Mouse (Mus musculus) right cerebral cortex, postnatal 10 days (tissue): ENCODE measurements around the gene Hexim2.
A peak's percentile ranks its signal among the peaks of the same experiment; 100 is the strongest.

Experiments
- DNase-seq, 2 experiments: peaks; one replicate each; pipeline ENCODE4 v3.0.0; 2021; ENCODE audit warnings: low spot score in 2 of 2

The Hexim2 gene

DNA sequence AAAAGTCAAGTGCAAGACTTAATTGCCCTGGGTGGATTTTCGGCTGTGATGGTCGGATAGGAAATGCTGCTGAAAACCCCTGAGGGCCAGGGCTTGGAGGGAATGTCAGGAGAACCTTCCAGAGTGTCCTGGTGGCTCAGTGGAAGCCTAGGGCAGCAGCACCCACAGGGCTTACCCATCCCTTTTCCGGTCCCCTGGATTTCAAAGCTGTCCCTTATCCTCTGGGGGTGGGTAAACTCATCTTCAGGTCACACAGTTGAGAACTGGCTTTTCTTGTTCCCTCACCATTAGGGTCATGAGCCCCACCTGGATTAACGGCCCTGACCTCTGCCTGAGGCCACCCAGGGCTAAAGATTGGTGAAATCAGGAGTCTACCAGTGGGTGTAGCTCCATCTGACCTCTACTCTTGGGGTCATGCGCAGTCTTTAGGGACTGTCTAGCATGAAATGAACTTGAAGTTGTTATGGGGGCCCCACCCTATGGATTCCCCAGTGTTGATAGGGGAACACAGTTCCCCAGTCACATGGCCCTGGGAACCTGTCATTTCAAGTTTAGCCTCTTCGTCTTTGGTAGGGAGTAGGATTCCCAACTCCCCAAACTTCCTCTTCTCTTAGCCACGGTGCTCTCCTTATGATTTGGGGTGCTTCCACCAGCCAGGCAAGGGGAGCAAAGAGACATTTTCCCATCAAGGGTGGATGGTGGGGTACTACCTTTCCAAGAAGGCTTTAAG is 41.0 kb downstream of the Hexim2 start:
- peak; percentile 29 to 33 for DNase-seq

DNA sequence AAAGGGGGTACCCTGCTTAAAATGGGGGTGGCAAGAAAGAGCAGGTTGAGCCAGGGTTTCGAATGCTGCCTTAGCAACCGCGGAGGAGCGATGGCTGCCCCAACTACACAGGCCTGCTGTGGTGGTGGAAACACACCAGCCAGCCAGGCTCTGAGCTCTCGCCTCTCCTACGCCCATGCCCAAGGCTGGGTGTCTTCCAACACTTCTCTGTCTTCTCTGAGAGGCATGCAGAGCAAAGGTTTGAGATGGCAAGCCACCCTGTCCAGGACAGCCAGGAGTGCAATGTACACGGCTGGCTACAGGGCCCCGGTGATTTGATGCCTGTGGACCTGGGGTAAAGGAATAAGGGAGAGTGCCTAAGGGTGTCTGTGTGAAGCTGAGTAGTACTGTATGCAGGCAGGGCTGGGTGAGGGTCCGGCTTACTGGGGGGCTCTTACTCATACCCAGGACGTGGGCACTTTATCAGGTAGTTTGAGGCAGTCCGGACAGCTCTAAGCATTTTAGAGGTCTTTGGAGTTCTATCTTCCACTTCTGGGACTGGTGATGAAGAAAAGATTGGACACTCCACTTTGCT is 41.6 kb downstream of the Hexim2 start:
- peak; percentile 37 for DNase-seq

DNA sequence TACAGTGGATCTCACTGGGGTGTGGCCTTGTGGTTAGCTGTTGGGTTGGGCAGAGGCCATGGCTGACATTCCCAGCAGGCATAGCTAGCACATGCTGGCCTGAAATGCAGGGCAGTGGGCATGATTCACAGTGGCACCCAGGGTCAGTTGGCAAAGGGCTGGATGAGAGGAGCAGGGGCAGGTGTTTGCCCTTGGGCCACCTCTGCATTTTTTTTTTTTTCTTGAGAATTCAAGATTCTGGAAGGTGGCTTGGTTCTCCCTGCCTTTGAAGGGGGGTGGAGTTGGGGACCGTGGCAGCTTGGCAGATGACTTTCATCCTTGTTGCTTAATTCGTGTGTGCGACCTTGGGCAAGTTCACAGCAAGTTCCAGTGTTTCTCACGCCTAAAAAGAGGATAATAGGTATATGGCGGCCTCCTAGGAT is 42.2 kb downstream of the Hexim2 start:
- DNase-seq: peak in 1 of 2 experiments; percentile 32

DNA sequence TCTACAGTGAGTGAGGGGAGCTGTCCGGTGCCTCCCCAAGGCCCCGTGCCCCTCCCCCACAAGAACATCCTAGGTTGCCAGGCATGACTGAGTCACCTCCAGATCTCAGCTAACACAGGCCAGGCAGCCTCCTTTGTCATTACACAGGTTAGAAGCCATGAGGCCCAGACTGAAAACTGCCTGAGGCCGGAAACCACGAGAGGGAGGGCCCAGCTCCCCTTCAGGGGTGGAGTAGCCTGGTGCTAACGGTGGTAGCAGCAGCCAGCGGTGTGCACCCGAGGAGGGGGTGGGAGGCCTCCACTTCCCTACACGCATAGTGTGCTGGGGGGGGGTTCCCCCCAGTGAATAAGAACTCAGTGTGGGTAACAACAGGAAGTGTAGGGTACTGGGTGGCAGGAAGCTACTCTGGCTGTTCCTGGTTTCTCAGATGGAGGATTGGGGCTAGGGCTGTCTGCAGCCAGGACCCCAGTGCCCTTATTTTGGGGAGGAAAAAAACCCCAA is 42.7 kb downstream of the Hexim2 start:
- DNase-seq: peak in 1 of 2 experiments; percentile 55

DNA sequence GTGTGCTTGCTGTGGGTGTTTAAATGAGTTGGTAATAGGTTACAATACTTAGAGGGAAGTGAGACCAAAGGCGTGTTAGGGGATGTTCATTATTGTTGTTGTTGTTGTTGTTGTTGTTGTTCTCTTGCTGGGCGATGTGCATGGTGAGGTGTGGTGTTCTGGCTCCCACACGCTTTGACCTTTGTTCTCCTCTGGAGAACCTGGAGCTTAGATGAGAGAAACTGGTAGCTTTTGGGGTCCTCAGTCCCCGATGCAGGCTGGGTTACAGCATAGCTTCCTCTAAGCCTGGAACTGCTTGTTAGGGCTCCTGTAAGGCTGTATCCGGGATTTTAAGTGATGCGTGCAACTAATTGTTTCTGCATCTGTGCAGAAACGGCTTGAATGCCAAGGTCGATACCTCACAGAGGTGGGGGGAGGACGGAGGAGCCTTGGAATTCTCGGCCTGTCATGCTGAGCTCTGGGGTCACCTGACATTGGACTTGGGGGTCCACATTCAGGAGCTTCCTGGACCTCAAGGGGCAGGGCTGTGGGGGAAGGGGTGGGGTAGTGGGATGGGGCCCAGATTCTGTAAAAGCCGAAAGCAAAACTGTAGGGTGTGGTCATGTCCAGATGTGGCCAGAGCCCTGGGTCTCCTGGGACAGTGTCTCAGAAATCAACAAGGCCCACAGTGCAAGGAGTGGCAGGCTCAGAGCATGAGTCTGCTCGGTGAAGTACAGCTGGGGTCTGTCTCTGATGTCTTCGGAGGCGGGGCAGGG is 43.6 kb downstream of the Hexim2 start:
- no peak for DNase-seq

DNA sequence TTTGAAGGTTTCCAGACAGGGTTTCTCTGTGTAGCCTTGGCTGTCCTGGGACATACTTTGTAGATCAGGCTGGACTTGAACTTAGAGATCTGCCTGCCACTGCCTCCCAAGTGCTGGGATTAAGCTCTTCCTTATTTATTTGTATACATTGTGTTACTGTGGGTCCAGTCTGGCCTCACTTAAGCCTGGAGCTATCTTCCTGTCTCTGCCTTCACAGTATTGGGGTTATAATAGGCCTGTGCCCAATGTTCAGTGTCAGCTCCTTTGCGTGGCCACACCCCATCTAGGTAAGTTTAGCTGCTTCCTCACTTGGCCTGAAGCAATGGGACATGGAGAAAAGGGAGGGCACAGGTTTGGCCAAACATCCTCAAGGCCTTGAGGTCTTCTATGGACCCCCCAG is 44.3 kb downstream of the Hexim2 start:
- DNase-seq: no peak

DNA sequence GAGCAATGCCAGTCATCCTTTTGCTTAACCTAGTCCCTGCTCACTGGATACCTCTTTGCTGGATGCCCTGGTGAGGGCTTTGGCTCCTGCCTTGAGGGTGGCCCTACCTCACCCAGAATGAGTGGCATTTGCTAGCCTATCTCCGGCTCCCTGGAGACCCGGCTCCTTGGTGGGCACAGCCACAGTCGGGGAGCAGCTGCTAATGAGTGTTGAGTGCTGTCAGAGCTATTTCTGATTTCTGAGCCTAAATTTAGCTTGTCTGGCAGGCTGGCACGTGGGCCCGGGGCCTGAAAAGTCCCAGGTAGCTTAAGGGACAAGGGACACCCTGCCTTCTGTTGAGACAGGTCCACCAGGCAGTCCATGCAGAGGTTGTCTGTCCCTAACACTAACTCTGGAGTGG is 45.0 kb downstream of the Hexim2 start:
- DNase-seq: no peak

DNA sequence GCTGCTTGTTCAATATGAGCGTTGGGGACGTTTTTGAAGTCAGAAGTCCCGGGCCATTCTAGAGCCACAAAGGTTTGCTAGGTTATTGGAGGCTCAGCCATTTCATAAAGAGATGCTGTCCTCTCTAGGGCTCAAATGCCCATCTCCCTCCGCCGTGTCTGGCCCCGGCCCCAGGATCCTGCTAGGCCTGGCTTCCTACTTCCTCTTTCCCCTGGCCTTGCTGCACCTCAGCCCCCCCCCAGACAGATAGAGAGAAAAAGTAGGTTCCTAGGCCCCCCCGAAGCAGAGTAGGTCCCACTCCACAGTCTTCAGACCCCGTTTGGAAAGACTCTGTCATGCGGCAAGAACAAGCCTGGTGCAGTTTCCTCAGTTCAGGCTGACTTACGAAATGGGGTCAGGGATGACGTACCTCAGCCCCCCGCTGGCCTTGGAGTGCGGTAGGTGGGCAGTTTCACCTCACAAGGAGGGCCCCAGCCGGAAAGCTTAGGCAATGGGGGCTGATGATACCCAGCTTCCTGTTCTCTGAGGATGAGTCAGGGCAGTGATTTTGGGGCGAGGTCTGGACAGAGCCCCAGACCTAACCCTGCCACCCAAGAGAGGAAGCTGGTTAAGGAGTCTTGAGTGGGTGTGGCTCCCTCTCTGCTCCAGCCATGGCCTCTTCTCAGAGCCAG is 45.7 kb downstream of the Hexim2 start:
- DNase-seq: no peak

DNA sequence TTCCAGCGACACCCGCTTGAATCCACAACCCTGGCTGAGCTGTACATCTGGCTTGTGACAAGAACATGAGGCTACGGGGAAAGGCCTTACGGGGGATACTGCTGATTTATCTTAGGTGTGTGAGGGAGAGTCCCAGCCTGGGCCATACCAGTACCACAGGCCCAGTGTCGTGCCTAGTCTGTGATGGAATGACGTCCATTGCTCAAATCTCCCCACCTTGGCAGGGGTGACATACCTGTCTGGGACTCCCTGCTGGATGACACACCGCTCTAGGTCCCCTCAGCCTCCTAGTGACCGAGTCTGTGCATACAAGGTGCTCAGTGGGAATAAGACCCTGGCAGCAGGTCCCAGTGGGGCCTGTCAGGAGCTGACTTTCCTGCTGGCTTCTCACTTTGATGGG is 46.5 kb downstream of the Hexim2 start:
- no peak for DNase-seq

DNA sequence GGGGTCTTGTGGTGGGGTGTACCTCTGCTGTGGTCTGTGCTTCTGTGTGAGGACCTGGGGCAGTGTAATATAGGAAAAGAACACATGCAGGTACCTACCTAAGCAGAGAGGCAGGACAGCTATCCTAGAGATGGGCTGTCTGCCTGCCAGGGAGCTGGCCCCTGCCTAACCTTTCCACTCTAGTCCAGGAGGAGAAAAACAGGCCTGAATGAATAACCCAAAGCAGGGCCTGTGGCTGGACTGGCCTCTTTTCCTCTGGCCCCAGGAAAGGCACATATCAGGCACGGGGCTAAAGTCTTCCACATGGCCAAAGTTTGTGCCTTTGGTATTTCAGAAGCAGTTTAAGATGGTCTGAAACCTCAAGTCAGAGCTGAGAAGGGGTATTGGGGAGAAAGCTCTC is 48.2 kb downstream of the Hexim2 start:
- DNase-seq: peak in 1 of 2 experiments; percentile 9

DNA sequence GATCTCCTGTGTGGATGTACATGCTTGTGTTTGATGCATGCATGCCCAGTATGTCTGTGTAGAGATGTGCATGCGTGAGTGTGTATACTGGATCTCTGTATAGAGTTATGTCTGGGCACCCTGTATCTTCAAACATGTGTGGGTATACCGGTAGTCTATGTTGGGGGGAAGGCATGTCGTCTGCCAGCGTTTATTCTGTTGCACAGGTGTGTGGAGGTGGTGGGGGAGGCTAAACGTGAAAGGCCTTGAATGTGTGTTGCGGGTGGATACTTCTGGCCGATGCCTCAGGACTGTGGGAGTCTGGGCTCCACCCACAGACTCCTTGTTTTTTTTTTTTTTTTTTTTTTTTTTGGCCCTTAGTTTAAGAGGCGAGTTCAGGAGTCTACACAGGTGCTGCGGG is 49.1 kb downstream of the Hexim2 start:
- no peak for DNase-seq

DNA sequence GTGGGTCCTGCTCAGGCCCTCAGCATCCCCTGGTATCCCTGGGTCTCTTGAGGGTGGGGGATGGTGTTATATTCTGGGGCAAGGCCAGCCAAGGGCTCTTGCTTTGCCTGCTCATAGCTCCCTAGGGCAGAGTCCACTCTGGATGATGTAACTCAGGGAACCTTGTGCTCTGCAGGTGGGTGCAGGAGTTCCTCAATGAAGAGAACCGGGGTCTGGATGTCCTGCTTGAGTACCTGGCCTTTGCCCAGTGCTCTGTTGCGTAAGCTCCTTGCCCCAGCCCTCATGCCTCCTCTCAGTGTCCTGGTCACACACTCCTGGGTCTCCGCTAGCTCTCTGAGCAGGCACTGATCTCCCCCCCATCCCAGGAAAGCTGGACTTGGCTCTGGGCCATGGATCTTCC is 49.7 kb downstream of the Hexim2 start:
- no peak for DNase-seq

DNA sequence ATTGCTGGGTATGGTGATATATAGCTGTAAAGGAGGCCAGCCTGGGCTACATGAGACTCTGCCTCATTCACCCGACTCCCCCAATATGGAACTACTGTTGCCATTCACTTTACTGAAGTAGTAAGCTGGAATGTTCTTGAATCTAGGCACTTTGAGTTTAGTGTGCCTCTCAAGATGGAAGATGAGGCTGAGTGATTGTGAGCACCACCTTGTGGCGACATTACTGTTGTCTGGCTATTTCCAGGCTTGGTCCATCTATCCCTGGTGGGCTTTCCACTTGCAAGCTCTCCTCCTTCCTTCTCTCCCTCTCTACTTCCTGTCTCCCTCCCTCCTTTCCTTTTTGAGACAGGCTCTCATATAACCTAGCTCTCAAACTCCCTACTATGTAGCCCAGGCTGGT is 52.7 kb downstream of the Hexim2 start:
- DNase-seq: no peak
